Mouse (Mus musculus) lung, postnatal 10 days (tissue): ENCODE results near the gene Pcx.

Source experiments
- DNase-seq: peaks from one replicate; pipeline ENCODE4 v3.0.0; 2021

Gene Pcx

GRCm38 (mm10) chr19:4624006-4624405 lies 113.7 kb downstream of the Pcx start:
- DNase-seq: no peak

GRCm38 (mm10) chr19:4624406-4625178 lies 114.3 kb downstream of the Pcx start:
- DNase-seq: no peak

- peak; percentile 94 for DNase-seq
Measured at GRCm38 (mm10) chr19:4625179-4625828, 115.0 kb downstream of the Pcx start, which contains the start of gene Rce1. Gene Rce1 (minus strand): TSS chr19:4625641.

GRCm38 (mm10) chr19:4625829-4626535 lies 115.7 kb downstream of the Pcx start:
- no peak for DNase-seq

- peak; percentile 80 for DNase-seq
Measured at GRCm38 (mm10) chr19:4628819-4629218, 118.5 kb downstream of the Pcx start.

- DNase-seq: no peak
Measured at GRCm38 (mm10) chr19:4635986-4636385, 125.7 kb downstream of the Pcx start.

GRCm38 (mm10) chr19:4644271-4644670 lies 134.0 kb downstream of the Pcx start:
- DNase-seq: no peak

GRCm38 (mm10) chr19:4646917-4647492 lies 136.7 kb downstream of the Pcx start:
- no peak for DNase-seq

GRCm38 (mm10) chr19:4658156-4658555 lies 147.9 kb downstream of the Pcx start:
- DNase-seq: no peak

- DNase-seq: no peak
Measured at GRCm38 (mm10) chr19:4666815-4667214, 156.5 kb downstream of the Pcx start.

- no peak for DNase-seq
Measured at GRCm38 (mm10) chr19:4670776-4671175, 160.5 kb downstream of the Pcx start.
